Mouse (Mus musculus) 416B (cell line): ENCODE measurements at regions not wholly inside any gene's neighbourhood (a gene's known extent, or its start where the extent isn't known, plus 50 kb on each side); places are given as distances from the start of the nearest gene placed in this dataset.

Experiments used
- DNase-seq: peaks from one replicate; pipeline ENCODE4 v3.0.0; 2011; ENCODE audit warnings: low read depth

DNA sequence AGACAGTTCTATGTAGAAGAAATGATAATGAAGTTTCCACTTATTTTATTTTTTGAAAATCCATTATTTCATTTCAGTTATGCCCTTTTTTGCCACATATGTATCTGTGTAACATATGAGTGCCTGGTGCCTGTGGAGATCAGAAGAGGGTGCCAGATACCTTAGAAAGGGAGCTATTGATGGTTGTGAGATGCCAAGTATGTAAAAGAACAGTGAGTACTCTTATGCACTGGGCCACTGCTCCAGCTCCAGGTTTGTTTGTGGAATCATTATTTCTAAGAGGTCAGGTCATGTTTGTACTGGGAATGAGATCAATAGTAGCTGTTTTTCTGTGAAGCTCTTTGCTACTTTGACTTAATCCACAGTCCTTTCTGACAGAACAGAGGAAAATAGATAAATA lies 68.1 kb downstream of the Cenpw start:
- no peak for DNase-seq

DNA sequence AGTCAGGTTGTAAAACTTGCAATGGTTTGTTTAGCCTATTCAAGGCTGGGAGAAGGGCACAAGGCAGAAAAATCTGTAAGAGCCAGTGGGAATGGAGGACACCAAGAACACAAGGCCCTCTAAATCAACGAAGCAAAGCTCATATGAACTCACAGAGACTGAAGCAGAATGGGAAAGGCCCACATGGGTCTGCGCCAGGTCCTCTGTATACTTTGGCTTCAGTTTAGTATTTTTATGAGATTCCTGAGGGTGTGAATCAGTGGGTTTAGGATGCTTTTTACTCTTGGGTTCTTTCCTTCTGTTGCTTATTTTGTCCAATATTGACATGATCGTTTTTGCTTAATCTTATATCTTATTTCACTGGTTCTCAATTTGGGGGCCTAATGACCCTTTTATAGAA lies 90.0 kb downstream of the Cenpw start:
- no peak for DNase-seq

DNA sequence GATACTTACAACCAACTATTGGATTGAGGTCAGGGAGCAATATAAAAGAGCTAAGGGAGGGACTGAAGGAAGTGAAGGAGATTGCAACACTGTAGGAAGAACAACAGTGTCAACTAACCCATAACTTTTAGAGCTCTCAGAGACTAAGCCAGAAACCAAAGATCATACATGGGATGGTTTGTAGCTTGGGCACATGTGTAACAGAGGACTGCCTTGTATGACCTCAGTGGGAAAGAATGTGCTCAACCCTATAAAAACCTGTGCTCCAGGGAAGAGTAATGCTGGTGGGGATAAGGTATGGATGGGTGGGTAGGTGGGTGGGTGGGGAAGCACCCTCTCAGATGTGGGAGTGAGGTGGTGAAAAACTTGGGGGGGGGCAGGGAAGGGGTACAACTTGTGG lies 97.9 kb downstream of the Cenpw start:
- no peak for DNase-seq

- no peak for DNase-seq
Measured at GRCm38 (mm10) chr10:30094603-30095002, 105.8 kb downstream of the Cenpw start.

- no peak for DNase-seq
Measured at GRCm38 (mm10) chr10:30091549-30091948, 108.8 kb downstream of the Cenpw start.

GRCm38 (mm10) chr10:30089406-30089805 lies 111.0 kb downstream of the Cenpw start:
- DNase-seq, result peak; percentile 34

GRCm38 (mm10) chr10:30085059-30085458 lies 115.3 kb downstream of the Cenpw start:
- no peak for DNase-seq

DNA sequence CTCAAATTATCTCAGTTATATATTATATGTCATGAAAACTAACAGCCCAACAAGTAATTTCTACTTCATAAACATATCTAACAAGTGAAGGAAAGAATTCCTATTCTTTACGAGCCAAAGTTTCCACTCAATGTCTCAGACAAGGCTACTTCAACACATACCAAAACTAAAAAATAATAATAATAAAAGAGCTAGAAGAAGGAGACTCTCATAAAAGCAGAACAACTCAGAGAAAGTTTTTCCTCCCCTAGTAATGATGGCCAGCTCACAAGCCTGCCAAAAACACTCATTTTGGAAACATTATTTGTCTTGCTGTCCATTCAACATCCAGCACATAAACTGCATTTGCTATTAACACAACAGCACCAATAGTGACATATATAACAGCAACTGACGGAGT lies 133.7 kb downstream of the Cenpw start:
- DNase-seq, result no peak

DNA sequence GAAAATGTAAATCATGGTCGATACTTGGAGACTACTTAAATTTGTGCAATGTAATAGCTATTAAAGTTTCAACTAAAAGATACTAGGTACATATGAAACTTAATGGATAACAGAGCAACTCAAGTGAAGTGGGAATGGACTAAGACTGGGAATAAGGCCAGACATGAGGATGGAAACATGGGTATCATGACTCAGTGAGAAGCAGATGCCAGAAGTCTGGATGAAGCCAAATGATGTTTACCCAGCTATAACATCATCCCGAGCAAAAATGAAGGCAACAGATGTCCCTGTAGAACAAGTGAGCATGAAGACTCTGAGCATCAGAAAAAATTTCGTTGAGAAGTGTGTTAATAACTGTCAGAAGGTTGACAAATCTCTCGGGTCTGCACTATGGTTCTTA lies 169.7 kb downstream of the Cenpw start:
- no peak for DNase-seq

GRCm38 (mm10) chr10:30002950-30003636 lies 197.3 kb downstream of the Cenpw start:
- DNase-seq, result no peak

DNA sequence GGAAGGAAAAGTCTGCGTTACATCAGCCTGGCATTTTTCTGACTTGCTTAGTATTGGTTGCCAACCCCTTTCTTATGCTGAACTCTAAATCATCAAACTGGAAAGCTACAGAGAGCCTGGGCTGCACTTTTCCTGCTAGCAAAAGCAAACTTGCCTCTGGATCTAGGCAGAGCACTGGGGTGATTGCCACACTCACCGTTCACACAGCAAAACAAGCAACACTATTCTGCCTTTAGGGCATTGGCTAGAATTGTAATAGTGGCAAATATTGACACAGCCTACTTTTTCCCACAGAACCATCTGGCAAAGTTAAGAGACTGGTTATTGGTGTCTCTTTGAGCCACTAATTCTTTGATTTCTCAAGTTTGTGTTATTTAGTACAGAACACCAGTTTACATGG lies 199.5 kb downstream of the Cenpw start:
- no peak for DNase-seq

- DNase-seq, result no peak
Measured at GRCm38 (mm10) chr10:29981539-29981938, 218.8 kb downstream of the Cenpw start.
